Mouse (Mus musculus): Measurements from ENCODE around the gene Shc3. TPM values are rescaled to one million over a fixed set of nuclear protein-coding genes. Genes with fewer than 3 reads are reported as not detected.

The Shc3 gene
- polyA plus RNA-seq, 1 experiment from 2014 or later: 4.4 TPM

- Histone ChIP-seq H3K27me3 (replicated peaks; ENCODE audit: control insufficient read depth, insufficient read depth, low read length) (no peaks in the 10 kb centered on the region), H3K9me3 (ENCODE audit: control insufficient read depth, low read length) (no peaks in the 10 kb centered on the region), H3K36me3 (ENCODE audit: control insufficient read depth, insufficient read depth, low read length) (no peaks in the 10 kb centered on the region; the same call in 1 of the 2 replicates), H3K9ac (ENCODE audit: low read depth, low read length) (no peak overlapping the region), H3K27ac (ENCODE audit: low read depth, low read length) (no peak overlapping the region), H3K4me2 (ENCODE audit: low read length) (no peak overlapping the region), H3K4me1 (ENCODE audit: control insufficient read depth, insufficient read depth, low read depth, low read length) (peaks cover 14% of the 10 kb centered on the region), H3K4me3 (ENCODE audit: low read length) (no peak overlapping the region)
- 82% methylated on average over 6 of the region's 6 CpGs for WGBS
- ATAC-seq: no peak
Observed at GRCm38 (mm10) chr13:51409936-51410481, 159.2 kb downstream of the Shc3 start.

- Histone ChIP-seq H3K4me1 (ENCODE audit: control insufficient read depth, insufficient read depth, low read depth, low read length) (peaks cover 14% of the 10 kb centered on the region), H3K4me3 (ENCODE audit: low read length) (peak within 1 kb of the TSS; percentile 43), H3K36me3 (ENCODE audit: control insufficient read depth, insufficient read depth, low read length) (no peaks in the 10 kb centered on the region), H3K9me3 (ENCODE audit: control insufficient read depth, low read length) (no peaks in the 10 kb centered on the region), H3K27me3 (replicated peaks; ENCODE audit: control insufficient read depth, insufficient read depth, low read length) (no peaks in the 10 kb centered on the region), H3K9ac (ENCODE audit: low read depth, low read length) (peak within 1 kb of the TSS; percentile 58), H3K27ac (ENCODE audit: low read depth, low read length) (no peak within 1 kb of the TSS), H3K4me2 (ENCODE audit: low read length) (peak within 1 kb of the TSS; percentile 76)
- peak; percentile 63 for ATAC-seq
- WGBS: 1% methylated on average over 33 of the region's 33 CpGs
Observed at GRCm38 (mm10) chr13:51408519-51409001, 160.7 kb downstream of the Shc3 start, which contains the start of gene S1pr3. Gene S1pr3 (plus strand): TSS chr13:51408639.

- 26% methylated on average over 13 of the region's 13 CpGs for WGBS
- H3K27me3 ChIP-seq (replicated peaks; ENCODE audit: control insufficient read depth, insufficient read depth, low read length): no peaks in the 10 kb centered on the region
- H3K4me2 ChIP-seq (ENCODE audit: low read length): peak overlapping the region; percentile 76; the same call in 1 of the 2 replicates
- H3K9me3 ChIP-seq (ENCODE audit: control insufficient read depth, low read length): no peaks in the 10 kb centered on the region
- H3K4me3 ChIP-seq (ENCODE audit: low read length): no peak overlapping the region; the same call in 1 of the 2 replicates
- peaks cover 14% of the 10 kb centered on the region for H3K4me1 ChIP-seq (ENCODE audit: control insufficient read depth, insufficient read depth, low read depth, low read length)
- H3K36me3 ChIP-seq (ENCODE audit: control insufficient read depth, insufficient read depth, low read length): no peaks in the 10 kb centered on the region
- ATAC-seq: no peak
- H3K27ac ChIP-seq (ENCODE audit: low read depth, low read length): no peak overlapping the region
- no peak overlapping the region for H3K9ac ChIP-seq (ENCODE audit: low read depth, low read length)
Observed at GRCm38 (mm10) chr13:51407541-51408217, 161.5 kb downstream of the Shc3 start.

DNA sequence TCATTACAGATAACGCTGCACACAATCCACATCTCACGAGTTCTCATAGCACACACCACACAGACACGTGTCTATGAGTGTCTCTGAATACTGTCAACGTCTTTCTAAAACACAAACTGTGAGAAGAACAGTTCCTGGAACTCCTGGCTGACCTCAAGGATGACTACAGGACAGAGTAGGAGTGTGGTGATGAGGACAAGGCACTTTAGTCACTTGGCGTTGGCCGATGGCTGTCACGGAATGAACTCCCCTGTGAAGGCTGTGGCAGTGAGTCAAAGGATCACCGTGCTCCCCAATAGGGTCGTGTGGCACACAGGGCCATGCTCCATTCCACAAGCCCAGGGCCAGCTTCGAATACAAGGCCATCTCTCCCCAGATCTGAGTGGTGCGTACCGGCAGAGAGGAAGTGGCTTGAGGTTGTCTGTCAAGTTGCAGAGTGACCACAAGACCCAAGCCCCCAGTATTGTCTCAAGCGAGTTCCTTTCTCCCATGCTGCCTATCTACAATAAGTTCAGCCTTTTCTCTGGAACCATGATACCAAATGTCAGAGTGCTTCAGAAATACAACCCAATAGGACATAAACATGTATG is 163.4 kb downstream of the Shc3 start:
- no peak overlapping the region for H3K4me3 ChIP-seq (ENCODE audit: low read length)
- H3K9me3 ChIP-seq (ENCODE audit: control insufficient read depth, low read length): no peaks in the 10 kb centered on the region
- H3K4me1 ChIP-seq (ENCODE audit: control insufficient read depth, insufficient read depth, low read depth, low read length): peaks cover 18% of the 10 kb centered on the region
- 94% methylated on average over 13 of the region's 13 CpGs for WGBS
- no peaks in the 10 kb centered on the region for H3K27me3 ChIP-seq (replicated peaks; ENCODE audit: control insufficient read depth, insufficient read depth, low read length)
- no peak overlapping the region for H3K4me2 ChIP-seq (ENCODE audit: low read length)
- H3K36me3 ChIP-seq (ENCODE audit: control insufficient read depth, insufficient read depth, low read length): no peaks in the 10 kb centered on the region
- H3K9ac ChIP-seq (ENCODE audit: low read depth, low read length): no peak overlapping the region
- H3K27ac ChIP-seq (ENCODE audit: low read depth, low read length): no peak overlapping the region
- no peak for ATAC-seq

- no peak for ATAC-seq
- Histone ChIP-seq H3K27ac (ENCODE audit: low read depth, low read length) (no peak overlapping the region), H3K4me3 (ENCODE audit: low read length) (no peak overlapping the region), H3K4me2 (ENCODE audit: low read length) (no peak overlapping the region), H3K36me3 (ENCODE audit: control insufficient read depth, insufficient read depth, low read length) (no peaks in the 10 kb centered on the region), H3K9ac (ENCODE audit: low read depth, low read length) (no peak overlapping the region), H3K4me1 (ENCODE audit: control insufficient read depth, insufficient read depth, low read depth, low read length) (peaks cover 18% of the 10 kb centered on the region), H3K9me3 (ENCODE audit: control insufficient read depth, low read length) (no peaks in the 10 kb centered on the region), H3K27me3 (replicated peaks; ENCODE audit: control insufficient read depth, insufficient read depth, low read length) (no peaks in the 10 kb centered on the region)
- WGBS: 89% methylated on average over 4 of the region's 4 CpGs
Observed at GRCm38 (mm10) chr13:51404566-51404965, 164.7 kb downstream of the Shc3 start.

- Histone ChIP-seq H3K9ac (ENCODE audit: low read depth, low read length) (peak overlapping the region; percentile 32), H3K36me3 (ENCODE audit: control insufficient read depth, insufficient read depth, low read length) (no peaks in the 10 kb centered on the region), H3K4me2 (ENCODE audit: low read length) (peak overlapping the region; percentile 81), H3K27ac (ENCODE audit: low read depth, low read length) (peak overlapping the region; percentile 35), H3K9me3 (ENCODE audit: control insufficient read depth, low read length) (no peaks in the 10 kb centered on the region), H3K4me3 (ENCODE audit: low read length) (peak overlapping the region; percentile 41), H3K27me3 (replicated peaks; ENCODE audit: control insufficient read depth, insufficient read depth, low read length) (no peaks in the 10 kb centered on the region), H3K4me1 (ENCODE audit: control insufficient read depth, insufficient read depth, low read depth, low read length) (peaks cover 4% of the 10 kb centered on the region)
- WGBS: 5% methylated on average over 20 of the region's 20 CpGs
- ATAC-seq: peak; percentile 90
Observed at GRCm38 (mm10) chr13:51400736-51401501, 168.3 kb downstream of the Shc3 start.

- peak; percentile 81 for ATAC-seq
- peak overlapping the region; percentile 81 for H3K4me2 ChIP-seq (ENCODE audit: low read length)
Observed at GRCm38 (mm10) chr13:51400186-51400719, 169.0 kb downstream of the Shc3 start.

DNA sequence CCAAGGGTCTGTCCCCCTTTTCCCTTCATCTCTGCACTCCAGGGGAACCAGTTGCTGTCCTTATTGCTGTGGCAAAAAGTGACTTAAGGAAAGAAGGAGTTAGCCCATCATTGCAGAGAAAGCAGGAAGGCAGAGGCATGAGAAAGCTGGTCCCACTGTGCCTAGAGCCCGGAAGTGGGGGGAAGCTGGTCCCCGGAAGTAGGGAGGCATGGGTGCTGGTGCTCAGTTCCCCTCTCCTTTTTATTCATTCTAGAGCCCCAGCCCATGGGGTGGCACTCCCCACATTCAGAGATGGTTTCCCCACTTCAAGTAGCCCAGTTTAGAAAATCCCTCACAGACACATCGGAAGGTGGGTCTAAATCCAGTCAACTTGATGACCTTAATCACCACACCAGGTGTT is 169.7 kb downstream of the Shc3 start:
- WGBS: 97% methylated on average over 3 of the region's 3 CpGs
- H3K27ac ChIP-seq (ENCODE audit: low read depth, low read length): no peak overlapping the region
- no peak for ATAC-seq
- no peak overlapping the region for H3K4me2 ChIP-seq (ENCODE audit: low read length)
- no peaks in the 10 kb centered on the region; the same call in 1 of the 2 replicates for H3K9me3 ChIP-seq (ENCODE audit: control insufficient read depth, low read length)
- no peak overlapping the region for H3K4me3 ChIP-seq (ENCODE audit: low read length)
- no peaks in the 10 kb centered on the region for H3K27me3 ChIP-seq (replicated peaks; ENCODE audit: control insufficient read depth, insufficient read depth, low read length)
- H3K4me1 ChIP-seq (ENCODE audit: control insufficient read depth, insufficient read depth, low read depth, low read length): peaks cover 4% of the 10 kb centered on the region
- no peak overlapping the region for H3K9ac ChIP-seq (ENCODE audit: low read depth, low read length)
- no peaks in the 10 kb centered on the region for H3K36me3 ChIP-seq (ENCODE audit: control insufficient read depth, insufficient read depth, low read length)

More at GRCm38 (mm10) chr13:51400186-51400719, 169.0 kb downstream of the Shc3 start:
- peak overlapping the region; percentile 29 for H3K27ac ChIP-seq (ENCODE audit: low read depth, low read length)
- H3K9me3 ChIP-seq (ENCODE audit: control insufficient read depth, low read length): no peaks in the 10 kb centered on the region; the same call in 1 of the 2 replicates
- WGBS: 24% methylated on average over 14 of the region's 14 CpGs
- no peaks in the 10 kb centered on the region for H3K27me3 ChIP-seq (replicated peaks; ENCODE audit: control insufficient read depth, insufficient read depth, low read length)
- H3K9ac ChIP-seq (ENCODE audit: low read depth, low read length): peak overlapping the region; percentile 32
- no peaks in the 10 kb centered on the region for H3K36me3 ChIP-seq (ENCODE audit: control insufficient read depth, insufficient read depth, low read length)
- peaks cover 4% of the 10 kb centered on the region for H3K4me1 ChIP-seq (ENCODE audit: control insufficient read depth, insufficient read depth, low read depth, low read length)
- H3K4me3 ChIP-seq (ENCODE audit: low read length): peak overlapping the region; percentile 41

Data from hindbrain, embryonic 16.5 days (tissue).